Mouse (Mus musculus) forelimb bud, embryonic 11.5 days (tissue): ENCODE measurements around the gene Rptor.

Experiments
- DNase-seq: peaks from one replicate; pipeline ENCODE4 v3.0.0-alpha.2; 2012; ENCODE audit warnings: low read depth, low spot score

The Rptor gene

DNA sequence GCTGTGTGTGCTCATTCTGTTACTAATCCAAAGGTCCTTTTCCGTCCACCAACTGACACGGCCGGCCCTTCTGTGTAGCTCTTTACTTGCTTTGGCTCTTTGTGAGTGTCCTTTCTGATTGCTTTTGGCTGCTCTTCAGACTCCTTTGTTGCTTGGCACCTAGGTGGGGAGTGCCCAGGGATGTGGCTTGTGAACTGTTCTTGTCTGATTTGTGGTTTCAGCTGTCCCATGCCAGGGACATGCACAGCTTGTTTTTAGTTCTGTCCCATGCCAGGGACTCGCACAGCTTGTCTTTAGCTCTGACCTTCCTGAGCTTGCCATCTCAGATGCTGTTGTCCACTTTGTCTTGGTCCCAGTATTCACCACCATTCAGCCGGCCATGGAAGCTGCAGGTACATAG lies 4.8 kb downstream of the Rptor start:
- no peak for DNase-seq

DNA sequence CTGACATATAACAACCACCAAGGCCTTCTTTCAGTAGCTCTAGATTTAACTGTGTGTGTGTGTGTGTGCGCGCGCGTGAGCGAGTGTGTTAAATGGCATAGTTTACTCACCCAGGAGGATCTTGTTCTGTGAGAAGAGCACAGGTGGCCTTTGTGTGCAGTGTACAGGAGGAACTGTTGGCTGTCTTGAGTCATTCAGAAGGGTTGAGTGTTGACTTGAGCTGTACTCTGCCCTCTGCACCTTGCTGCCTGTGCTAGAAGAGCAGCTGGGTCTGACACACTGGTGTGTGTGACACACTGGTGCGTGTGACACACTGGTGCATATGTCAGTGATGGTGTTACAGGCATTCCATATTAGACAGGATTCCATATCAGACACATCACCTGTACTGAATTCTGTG lies 8.8 kb downstream of the Rptor start:
- no peak for DNase-seq

DNA sequence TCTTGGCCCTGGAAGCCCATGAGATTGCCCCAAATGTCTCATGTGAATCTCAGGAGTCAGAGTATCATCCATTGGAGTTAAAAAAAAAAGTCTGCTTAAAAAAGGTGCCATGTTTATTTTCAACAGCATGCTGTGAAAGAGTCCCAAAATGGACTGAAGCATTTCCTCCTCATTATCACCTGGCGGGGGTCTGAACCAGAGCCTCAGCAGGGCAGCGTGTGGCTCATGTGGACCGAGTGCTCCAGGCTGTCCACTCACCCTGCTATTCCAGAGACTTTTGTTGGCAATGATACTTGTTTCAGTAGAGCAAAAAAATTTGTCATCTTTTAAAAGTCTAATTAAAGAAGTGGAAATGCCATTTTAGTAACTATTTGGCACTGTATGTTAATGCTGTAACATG lies 9.5 kb downstream of the Rptor start:
- DNase-seq = no peak

DNA sequence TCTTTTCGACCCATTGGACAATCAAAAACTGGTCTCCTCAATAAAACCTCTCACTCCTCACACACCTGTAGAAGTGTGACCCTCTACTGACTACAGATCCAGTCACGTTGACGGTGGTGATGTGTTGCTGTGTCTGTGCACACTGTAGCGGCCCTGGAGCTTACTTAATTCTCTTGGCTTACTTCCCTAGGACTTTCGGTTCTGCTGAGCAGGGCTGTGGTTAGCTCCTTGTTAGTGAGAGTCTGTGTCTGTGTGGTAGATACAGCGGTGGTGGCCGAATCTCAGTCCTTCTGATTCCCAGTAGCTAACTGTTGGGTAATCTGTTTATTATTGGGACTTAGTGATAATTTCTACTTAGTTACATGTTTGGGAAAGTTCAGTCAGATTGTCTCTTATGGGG lies 12.4 kb downstream of the Rptor start:
- no peak for DNase-seq

DNA sequence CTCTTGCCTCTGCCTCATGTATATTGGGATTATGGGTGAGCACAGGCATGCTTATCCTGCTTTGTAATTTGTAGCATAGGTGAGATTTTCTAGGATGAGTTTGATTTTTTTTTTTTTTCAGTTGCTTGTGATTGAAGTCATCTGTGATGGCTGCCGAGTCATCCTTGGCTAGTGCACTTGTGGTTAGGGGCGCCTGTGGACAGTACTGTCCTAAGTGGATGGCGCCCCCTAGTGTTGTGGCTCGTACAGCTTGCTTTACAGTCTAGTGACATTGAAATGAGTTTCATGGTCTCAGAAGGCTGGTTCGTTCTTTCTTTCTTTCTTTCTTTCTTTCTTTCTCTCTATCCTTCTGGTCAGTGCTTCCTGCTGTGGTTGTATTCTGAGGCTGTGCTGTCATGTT lies 16.1 kb downstream of the Rptor start:
- DNase-seq = no peak

DNA sequence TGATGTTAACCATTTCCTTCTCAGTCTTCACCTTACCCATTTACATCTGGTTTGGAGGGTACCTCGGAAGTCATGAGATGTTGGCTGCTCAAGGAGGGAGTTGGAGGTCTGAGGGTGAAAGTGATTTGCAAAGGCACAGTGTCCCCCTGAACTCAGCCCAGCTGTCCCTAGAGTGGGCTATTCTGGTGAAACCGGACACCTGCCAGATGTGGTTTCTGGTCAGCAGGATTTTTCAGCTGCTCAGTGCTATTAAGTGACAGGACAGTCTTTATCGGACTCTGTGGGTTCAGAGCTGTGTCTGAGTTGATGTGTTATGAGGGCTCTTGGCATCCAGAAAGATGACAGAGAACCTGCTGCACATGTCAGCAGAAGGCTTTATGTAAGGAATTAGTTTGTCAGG lies 18.6 kb downstream of the Rptor start:
- peak; percentile 62 for DNase-seq

DNA sequence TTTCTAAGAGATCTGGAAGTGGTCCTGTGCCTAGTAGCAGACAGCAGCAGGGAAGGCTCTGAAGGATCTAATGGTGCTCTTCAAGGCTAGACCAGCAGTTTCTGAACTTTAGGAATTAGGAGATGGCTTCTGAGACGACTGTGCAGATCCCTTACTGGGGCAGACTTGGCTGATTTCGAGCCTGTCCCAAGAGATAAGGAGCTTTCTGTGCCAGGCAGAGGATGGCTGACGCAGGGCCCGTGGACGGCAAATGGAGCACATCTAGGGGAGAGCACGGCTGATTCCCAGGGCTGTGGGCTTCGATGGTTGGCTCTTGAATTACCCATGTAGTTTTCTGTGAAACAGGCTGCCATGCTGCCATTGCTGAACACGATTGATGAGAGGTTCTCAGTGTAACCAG lies 21.1 kb downstream of the Rptor start:
- no peak for DNase-seq

DNA sequence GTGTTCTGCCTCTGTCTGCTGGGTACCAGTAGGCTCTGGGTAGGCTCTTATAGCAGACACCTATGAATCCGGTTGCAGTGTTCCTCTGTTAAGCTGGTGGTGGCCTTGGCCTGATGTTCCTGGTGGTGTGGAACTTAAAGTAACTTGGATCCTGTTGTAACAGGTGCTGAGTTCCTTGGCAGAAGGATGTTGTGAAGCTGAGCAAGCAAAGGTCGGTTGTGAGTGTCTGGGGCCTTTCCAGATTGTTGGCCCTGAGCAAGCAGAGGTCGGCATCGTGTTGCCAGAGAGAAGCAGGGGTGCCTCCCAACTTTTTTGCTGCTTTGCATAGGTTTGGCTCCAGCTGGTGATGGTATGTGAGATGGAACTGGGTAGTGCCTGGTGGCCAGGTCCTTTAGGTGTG lies 21.7 kb downstream of the Rptor start:
- DNase-seq = no peak

DNA sequence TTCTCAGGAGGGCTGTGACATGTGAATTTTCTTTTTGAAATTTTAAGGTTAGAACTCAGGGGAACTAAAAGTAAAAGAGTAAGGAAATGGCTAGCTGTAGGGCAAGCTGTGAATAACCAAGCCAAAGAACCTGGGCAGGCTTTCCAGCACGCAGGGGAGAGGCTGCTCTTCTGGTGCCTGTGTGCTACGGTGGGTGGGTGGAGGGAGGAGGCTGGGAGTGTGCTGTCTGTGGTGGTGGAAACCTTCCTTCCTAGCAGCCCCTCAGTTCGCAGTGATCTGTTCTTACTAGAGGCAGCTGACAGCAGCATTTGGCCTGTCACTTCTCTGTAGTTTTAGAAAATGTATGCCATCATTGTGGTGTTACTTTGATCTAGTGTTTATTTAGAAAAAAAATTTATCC lies 22.2 kb downstream of the Rptor start:
- DNase-seq = no peak

DNA sequence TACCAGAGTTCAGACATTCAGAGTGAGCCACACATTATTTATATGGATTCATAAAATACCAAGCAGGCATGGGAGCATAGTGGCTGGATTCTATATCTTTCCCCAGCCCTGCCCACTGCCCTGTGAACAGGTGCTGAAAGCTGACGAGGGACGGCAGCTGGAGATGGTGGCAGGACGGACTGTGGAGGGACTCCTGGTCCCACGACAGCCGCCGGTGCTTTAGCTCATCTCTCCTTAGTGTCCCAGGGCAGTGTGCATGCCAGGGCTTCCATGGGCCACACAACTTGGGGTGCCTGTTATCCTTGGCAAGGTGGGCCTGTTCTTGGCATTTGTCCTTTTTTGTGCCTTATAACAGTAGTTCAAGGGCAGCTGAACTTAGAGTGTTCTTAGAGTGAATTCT lies 22.8 kb downstream of the Rptor start:
- no peak for DNase-seq

DNA sequence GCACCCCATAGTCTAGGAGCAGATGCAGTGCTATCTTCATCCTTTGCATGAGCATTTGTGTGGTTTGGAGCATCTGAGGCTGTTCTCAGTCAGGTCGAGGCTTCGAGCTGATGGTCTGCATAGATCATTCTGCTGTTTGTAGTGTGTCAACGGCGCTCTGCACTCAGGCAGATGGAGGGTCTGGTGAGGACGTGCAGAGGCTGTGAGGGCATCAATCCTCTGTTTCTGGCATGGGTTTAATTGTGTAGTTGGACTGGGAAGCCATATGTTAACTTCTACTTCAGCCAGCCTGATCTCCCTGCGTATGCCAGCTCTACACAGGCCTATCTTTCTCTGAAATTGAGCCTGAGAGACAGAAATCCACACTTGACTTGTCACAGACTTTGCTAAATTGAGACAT lies 23.2 kb downstream of the Rptor start:
- no peak for DNase-seq

DNA sequence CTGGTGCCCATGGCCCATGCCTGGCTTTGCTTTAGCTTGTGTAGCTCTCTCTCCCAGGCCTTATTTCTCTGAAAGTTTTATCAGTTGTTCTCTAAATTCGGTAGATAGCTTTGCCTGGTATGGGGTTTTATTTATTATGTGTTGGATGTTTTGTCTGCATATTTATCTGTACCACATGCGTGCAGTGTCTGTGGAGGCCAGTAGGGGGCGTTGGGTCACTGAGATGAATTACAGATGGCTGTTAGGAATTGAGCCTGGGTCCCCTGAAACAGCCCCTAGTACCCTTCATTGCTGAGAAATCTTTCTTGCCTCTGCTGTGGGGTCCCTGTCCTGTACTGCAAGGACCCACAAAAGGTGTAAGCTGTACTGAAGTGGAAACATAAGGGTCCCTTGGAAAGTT lies 24.5 kb downstream of the Rptor start:
- no peak for DNase-seq

DNA sequence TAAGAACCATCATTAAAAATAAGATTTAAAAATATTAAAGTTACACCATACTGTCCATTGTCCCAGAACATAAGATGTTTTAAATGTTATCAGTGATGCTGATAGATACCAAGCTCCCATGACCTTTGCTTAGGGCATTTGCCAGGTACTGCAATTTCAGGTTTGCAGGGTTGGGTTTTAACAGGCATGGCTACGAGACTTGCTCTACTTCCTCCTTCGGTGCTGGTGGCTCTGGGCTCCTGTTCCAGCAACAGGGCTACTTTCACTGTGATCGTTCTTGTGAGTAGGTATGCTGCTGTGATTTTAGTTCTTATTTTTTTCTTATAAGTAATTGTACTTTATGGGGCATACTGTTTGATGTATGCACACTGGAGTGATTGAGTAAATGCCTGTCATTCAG lies 26.4 kb downstream of the Rptor start:
- DNase-seq = no peak

DNA sequence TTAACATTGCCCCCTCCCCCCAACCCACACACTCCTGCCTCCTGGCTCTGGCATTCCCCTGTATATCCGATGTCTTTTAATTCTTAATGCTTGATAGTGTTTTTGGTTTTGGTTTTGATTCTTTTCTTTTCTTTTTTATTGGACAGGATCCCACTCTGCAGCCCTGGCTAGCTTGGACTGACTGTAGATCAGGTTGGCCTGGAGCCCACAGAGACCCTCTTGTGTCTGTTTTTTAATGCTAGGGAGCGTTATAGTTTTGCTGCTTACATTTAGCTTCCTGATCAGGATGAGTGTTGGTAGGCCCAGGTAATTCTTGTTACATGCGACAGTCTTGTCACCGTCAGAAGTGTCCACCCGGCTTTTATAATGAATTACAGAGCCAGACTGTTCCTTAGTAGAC lies 27.6 kb downstream of the Rptor start:
- no peak for DNase-seq

DNA sequence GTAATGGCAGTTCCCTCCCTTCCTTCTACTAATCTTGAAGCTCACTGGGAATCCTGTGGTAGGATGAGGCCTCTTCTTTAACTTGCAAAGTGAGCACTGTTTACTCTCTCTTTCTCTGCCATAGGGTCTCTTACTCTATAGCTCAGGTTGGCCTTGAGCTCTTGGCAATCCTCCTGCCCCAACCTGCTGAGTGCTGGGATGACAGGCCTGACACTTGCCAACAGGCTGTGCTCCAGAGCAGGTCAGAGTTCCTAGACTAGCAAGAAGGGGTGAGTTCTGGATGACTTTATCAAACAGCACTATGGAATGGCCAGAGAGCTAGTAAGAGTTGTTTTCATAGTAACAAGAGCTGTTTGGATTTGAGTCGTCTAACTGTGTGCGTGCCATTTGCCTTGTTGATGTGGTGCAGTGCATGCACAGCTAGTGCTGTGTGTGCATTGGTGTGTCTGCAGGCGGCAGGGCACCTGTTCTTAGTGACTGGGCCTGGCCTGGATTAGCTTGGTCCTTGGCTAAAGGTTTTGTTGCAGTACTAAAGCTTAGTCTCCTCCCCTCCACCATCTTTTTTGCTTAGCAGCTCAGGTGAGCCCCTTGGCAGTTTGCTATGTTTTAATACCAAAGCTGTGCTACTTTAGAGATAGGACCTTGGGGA lies 28.6 kb downstream of the Rptor start:
- DNase-seq = no peak

DNA sequence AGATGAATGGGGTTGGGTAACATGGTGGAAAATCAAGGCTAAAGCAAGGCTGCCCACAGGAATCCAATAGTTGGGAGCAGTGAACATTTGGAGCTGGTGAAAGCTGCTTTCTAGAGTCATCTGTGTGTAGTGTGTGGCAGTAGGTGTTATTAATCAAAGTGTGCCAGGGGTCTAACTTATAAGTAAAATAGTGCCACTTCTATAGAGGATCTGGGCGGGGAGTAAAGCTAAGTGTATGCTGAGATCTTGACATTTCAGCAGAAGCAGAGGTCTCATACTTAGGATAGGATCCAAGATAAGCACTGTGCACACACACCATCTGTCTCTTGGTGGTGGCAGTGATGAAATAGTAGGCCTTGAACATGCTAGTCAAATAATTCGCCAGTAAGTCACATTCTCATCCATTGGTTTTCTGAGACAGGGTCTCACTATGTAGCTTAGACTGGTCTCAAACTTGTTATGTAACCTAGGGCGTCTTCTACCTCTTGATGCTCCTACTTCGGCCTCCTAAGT lies 33.7 kb downstream of the Rptor start:
- DNase-seq = no peak

DNA sequence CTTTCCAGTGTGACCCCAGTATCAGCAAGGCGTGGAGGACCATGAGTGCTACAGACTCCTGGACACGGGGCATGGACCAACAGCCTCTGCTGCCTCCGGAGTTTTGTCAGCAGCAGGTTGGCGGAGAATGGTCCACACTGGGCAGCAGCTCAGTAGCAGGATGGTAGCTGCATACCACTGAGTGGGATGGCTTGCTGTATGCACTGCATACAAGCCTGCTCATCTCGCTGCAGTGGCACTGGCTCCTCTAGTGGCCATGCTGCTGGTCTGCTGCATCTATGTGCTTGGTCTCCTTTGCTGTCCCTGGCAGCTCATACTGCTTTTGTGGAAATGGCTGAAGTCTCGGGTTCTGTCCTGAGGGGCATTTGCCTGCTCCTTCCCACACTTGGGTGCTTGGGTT lies 34.8 kb downstream of the Rptor start:
- DNase-seq = no peak

DNA sequence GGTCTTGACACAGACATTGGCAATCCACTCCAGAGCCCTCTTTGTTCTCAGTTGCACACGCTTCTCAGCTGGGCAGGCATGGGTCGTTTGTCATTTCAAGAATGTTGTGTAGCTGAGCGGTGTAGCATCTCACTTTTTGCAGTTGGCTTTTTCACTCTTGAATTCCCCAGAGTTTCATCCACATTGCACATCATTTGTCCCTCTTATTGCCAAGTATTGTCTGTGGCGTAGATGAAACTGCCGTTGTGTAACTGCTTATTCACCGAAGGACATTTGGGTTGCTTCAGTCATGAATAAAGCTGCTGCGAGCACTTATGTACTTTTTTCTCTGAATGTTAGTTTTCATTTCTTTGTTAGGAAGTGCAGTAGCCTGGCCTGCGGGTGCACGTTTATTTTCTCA lies 37.8 kb downstream of the Rptor start:
- no peak for DNase-seq

DNA sequence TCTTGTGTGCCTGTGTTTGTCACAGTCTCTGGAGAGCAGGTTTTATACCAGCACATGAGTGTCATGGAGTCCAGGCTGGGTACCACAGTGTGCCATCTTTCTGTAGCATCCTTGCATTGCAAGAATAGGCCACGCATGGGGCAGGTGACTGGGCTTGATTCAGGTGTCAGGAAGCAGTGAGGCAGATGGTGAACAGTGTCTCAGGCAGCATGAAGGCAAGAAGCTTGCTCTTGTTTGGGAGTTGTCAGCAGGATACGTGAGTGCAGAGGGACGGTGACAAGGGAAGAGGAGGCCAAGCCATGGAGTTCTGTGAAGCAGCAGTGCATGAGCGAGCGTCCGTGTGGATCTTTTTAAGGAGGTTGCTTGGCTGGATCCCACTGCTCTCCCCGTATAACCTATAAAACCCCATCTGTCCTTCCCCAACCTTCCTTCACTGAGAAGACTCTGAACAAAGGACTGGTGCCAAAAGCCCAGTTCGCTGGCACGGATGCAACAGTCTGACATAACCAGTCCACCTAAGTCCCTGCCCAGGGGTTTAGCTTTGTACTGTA lies 39.2 kb downstream of the Rptor start:
- DNase-seq = no peak

DNA sequence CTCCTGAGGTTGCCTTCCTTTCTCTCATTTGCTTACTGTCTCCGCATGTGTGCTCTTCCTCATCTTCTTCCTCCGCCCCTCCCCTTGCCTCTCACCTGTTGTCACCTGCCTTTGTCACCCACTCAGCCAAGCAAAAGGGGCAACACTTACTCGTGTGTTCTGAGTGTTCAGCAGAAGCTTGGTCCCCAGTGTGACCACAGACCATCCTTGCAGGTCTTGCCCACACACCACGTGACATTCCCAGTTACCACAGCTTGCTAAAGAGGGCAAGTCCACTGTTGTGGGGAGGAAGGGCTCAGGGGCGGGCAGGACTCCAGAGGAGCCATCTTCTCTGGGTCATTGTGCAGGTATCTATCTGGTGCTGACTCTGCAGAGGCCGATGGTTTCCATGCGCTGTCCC lies 40.6 kb downstream of the Rptor start:
- DNase-seq = no peak

DNA sequence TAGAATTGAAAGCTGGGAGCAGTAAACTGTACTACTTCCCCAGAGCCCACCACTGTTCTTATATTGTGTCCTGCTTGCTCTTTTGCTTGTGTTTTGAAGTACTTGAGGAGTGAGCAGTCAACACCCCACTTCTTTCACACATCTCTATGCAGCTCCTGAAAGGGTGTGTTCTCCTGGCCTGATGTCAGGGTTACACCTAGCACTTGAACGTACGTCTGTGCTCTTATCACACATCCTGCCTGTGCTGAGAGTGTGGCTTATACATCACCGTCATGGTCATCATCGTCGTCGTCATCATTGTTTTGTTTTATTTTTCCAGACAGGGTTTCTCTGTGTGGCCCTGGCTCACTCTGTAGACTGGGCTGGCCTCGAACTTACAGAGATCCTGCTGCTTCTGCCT lies 41.4 kb downstream of the Rptor start:
- no peak for DNase-seq

DNA sequence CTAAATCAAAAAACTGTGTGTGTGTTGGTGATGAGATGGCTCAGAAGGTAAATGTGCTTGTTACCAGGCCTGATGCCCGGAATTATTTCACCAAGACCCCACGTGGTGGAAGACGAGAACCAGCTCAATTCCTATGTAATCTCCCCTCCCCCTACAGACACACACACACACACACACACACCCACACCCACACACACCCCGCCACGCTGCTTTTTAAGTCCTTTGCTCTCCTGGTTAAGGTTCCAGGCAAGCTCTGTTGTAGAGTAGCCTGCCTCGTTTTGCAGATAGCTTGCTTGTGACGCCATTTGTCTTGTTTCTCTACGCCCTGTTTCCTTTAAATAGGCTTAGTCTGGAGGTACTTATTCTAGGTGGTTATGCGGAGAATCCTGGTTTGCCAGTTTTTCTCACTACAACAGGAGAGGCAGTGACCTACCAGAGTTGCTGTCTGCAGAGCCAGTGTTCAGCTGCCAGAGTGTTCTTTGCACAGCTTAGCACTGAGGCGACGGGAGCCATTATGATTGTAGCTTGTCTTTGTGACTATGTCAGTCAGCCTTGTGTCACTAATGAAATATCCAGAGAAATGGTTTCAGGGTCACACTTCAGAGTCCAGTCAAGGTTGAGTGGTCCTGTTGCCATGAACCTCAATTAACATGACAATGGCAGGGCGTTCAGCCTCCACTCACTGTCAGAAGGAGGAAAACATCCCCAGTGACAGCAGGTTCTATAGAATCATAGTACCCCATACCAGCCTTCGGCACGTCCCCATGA lies 42.1 kb downstream of the Rptor start:
- no peak for DNase-seq

DNA sequence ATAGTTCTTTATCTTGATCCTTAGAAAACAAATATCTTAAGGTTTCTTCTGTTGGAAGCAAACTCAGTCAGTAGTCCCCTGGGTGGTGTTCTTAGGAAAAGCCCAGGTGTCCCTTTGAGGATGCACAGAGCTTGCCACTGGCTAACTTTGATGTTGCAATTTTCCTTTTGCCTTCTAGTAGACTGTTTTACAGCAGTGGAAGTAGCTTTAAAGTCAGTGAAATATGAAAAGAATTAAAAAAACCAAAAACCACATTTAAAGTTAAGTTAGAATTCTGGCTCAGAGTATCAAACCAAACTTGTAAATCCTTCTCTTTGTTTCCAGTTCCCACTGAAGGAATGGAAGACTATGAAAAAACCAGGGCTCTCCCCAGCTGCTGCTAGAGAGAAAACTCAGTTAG lies 47.8 kb downstream of the Rptor start:
- DNase-seq = no peak
